Mouse (Mus musculus) lung, embryonic 16.5 days (tissue): ENCODE data around the gene 1810010H24Rik. TPM values are rescaled to one million over a fixed set of nuclear protein-coding genes. Genes with fewer than 3 reads are reported as not detected.
"Not testable (repeated sequence)": the region's sequence is repeated elsewhere in the genome, so short reads cannot be mapped to it uniquely, and the experiment has no call there.

ENCODE experiments used
- ATAC-seq: fragments of 200-750 bp; cut with Nextera tagmentation; 2 replicates; pipeline ENCODE4 v1.8.0; 2017; ENCODE audit warnings: low read depth, mild to moderate bottlenecking, moderate library complexity
- H3K27ac ChIP-seq: fragments of 300-500 bp; sonication (generic); 2 replicates; pipeline ENCODE4 v1.5.1; 2014; ENCODE audit warnings: mild to moderate bottlenecking, control low read depth, low read length
- H3K27me3 ChIP-seq: fragments of 300-500 bp; sonication (generic); 2 replicates; pipeline ENCODE4 v1.6.1; 2014; ENCODE audit warnings: low read depth, low read length, mixed read lengths; ENCODE audit not compliant: control insufficient read depth, insufficient read depth
- H3K36me3 ChIP-seq: fragments of 300-500 bp; sonication (generic); 2 replicates; pipeline ENCODE4 v1.6.1; 2014; ENCODE audit warnings: low read length; ENCODE audit not compliant: control insufficient read depth, insufficient read depth
- H3K4me1 ChIP-seq: fragments of 300-500 bp; sonication (generic); replicated peaks from 2 replicates; pipeline ENCODE4 v1.6.1; 2014; ENCODE audit warnings: low read length, mixed read lengths; ENCODE audit not compliant: control insufficient read depth, insufficient read depth
- H3K4me2 ChIP-seq: fragments of 300-500 bp; sonication (generic); 2 replicates; pipeline ENCODE4 v1.6.1; 2014; ENCODE audit warnings: low read depth, low read length, control low read depth
- H3K4me3 ChIP-seq: fragments of 300-500 bp; sonication (generic); 2 replicates; pipeline ENCODE4 v1.5.1; 2014; ENCODE audit warnings: mild to moderate bottlenecking, low read length, control low read depth
- H3K9ac ChIP-seq: fragments of 300-500 bp; sonication (generic); 2 replicates; pipeline ENCODE4 v1.6.1; 2014; ENCODE audit warnings: low read length, control low read depth
- H3K9me3 ChIP-seq: fragments of 300-500 bp; sonication (generic); 2 replicates; pipeline ENCODE4 v1.6.1; 2016; ENCODE audit warnings: low read length; ENCODE audit not compliant: control insufficient read depth
- WGBS: fragments of 180-500 bp; shearing (Covaris S2); extraction: QIAGEN DNeasy Blood & Tissue Kit; methylation state at CpG from one replicate; pipeline ENCODE4 v1.1.7; 2014; 5-methylcytosine and 5-hydroxymethylcytosine counted together
- polyA plus RNA-seq: library from polyadenylated mRNA; unstranded; fragments of >200 nt; fragmentation: Nextera tagmentation; extraction: Ambion mirVana; gene quantifications from 2 replicates; pipeline ENCODE4 v1.2.1, GENCODE M21; 2015

The 1810010H24Rik gene
- polyA plus RNA-seq, 1 experiment from 2014 or later, result 4.4 TPM

DNA sequence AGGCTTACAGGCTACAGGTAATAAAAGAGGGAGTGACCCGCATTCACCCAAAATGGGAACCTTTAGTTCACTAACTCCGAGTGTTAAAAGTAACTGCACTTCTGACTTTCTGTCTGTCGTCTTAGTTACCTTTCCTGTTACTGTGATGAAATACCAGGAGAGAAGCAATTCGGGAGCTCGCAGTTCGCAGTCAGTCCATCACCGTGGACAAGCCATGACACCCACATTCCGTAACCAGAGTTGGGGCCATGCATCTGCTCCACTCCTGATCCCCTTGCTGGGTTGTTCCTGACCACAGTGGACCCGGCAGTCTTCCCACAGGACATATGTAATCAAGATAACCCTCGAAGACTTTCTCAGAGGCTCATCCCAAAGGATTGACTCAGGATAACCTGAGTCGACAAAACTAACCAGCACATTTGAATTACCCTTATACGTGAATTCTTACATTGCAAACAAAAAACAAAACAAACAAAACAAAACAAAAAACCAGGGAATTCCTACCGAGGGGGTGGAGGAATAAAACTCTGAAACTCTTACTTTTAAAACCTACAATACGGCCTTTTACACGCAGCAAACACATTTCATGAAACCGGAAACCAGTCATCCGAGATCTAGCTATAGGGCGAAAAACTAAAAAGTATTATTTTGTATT lies 13.7 kb upstream of the 1810010H24Rik start:
- no peak for ATAC-seq

DNA sequence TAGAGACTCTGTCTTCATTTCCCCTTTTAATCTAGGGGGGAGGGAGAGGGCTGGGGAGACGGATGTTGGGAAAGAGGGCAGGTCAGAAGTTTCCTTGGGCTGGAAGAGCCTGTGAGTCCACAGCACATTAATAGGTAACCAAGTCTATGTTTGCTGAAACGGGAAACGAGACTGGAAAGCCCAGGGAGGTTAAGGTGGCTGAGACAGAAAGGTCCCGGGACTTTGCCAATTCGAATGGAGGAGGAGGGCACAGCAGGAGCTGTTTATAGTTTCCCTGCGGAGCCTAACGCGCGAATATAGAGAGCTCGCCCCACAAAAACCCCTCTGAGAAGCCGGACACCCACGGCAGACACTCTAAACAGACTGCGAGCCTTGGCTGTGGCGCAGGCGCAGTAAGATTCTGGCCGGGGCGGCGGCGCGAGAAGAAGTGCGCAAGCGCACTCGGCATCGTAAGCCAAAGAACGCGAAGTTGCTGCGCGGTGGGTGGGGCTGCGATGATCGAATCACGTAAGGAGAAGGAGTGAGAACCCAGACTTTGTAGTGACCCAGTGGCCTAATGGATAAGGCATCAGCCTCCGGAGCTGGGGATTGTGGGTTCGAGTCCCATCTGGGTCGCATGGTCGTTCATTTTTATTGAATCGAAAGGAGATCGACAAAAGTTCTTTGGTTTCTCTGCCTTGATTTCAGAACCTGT lies 13.0 kb upstream of the 1810010H24Rik start:
- H3K4me3 ChIP-seq, result peak overlapping the region; percentile 64
- H3K9me3 ChIP-seq, result peaks cover 2% of the 10 kb centered on the region; the same call in 1 of the 2 replicates
- H3K4me1 ChIP-seq, result peaks cover 12% of the 10 kb centered on the region
- H3K4me2 ChIP-seq, result peak overlapping the region; percentile 65
- peak; percentile 87 for ATAC-seq
- peak overlapping the region; percentile 88 for H3K9ac ChIP-seq
- peak overlapping the region; percentile 100 for H3K27ac ChIP-seq
- H3K36me3 ChIP-seq, result no peaks in the 10 kb centered on the region
- no peaks in the 10 kb centered on the region for H3K27me3 ChIP-seq
- WGBS, result under 1% methylated on average over 37 of the region's 37 CpGs

More for the DNA sequence above, 13.7 kb upstream of the 1810010H24Rik start:
- Histone ChIP-seq H3K4me1 (peaks cover 12% of the 10 kb centered on the region), H3K36me3 (no peaks in the 10 kb centered on the region), H3K27me3 (no peaks in the 10 kb centered on the region), H3K9me3 (peaks cover 2% of the 10 kb centered on the region; the same call in 1 of the 2 replicates), H3K27ac (peak overlapping the region; percentile 100), H3K4me2 (peak overlapping the region; percentile 65), H3K9ac (peak overlapping the region; percentile 88), H3K4me3 (peak overlapping the region; percentile 64)
- 22% methylated on average over 18 of the region's 18 CpGs for WGBS

DNA sequence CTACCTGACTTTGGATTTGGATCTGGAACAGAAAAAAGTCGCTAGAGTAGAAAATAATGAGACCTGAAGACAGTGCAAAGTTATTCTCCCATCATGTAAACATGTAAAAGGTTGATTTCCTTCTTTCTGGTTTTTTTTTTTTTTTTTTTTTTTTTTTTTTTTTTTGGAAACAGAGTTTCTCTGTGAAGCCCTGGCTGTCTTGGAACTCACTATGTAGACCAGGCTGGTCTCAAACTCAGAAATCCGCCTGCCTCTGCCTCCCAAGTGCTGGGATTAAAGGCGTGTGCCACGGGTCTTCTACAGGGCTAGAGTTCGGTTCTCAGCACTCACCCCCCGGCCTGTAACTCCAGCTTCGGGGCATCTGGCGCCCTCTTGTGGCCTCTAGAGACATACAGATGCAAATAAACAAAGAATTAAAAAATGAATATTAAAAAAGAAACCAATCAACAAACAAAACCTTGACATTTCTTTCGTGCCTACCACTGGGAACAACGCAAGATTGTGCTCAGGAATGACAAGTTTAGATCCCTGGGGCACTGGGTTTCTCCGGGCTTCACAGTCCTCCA lies 11.4 kb upstream of the 1810010H24Rik start:
- Histone ChIP-seq H3K27me3 (no peaks in the 10 kb centered on the region), H3K4me2 (peak overlapping the region; percentile 7; the same call in 1 of the 2 replicates), H3K9ac (no peak overlapping the region), H3K9me3 (peaks cover 2% of the 10 kb centered on the region; the same call in 1 of the 2 replicates), H3K4me1 (peaks cover 12% of the 10 kb centered on the region), H3K27ac (peak overlapping the region; percentile 65; the same call in 1 of the 2 replicates), H3K4me3 (no peak overlapping the region), H3K36me3 (no peaks in the 10 kb centered on the region)
- ATAC-seq, result no peak
- 72% methylated on average over 11 of the region's 11 CpGs for WGBS

DNA sequence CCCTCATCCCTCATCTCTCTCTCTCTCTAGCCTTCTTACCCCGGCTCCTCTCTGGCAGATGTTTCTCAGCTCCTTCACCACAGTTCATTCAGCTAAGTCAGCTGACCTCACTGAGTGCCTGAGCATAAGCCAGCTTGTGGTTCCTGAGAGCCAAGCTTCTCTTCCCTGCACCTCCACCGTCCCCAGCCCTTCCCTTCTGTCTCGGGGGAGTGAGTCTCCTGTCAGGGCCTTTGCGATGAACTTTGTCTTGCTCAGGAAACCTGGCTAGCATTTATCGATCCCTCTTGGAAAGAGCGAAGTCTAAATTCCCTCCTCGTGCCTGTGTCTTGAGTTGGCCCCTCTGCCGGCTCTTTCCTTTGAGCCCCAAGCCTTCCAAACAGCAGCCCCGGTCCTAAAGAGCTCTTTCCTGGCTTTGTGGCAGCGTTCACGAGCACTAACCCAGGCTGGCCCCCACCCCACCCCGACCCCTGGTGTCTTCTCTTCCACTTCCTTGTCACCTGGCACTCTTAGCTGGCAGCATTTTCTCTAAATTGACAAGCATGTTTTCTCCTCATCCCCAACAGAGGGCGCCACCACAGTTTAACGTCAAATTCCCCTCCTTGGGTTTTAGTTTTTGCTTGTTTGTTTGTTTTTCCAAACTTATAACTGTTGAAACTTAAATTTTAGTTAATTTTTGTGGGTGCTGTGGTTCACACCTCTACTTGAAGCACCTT lies 10.7 kb upstream of the 1810010H24Rik start:
- ATAC-seq, result peak; percentile 46
- Histone ChIP-seq H3K9me3 (peaks cover 2% of the 10 kb centered on the region; the same call in 1 of the 2 replicates), H3K36me3 (no peaks in the 10 kb centered on the region), H3K4me3 (no peak overlapping the region), H3K27ac (peak overlapping the region; percentile 65), H3K4me1 (peaks cover 10% of the 10 kb centered on the region), H3K4me2 (peak overlapping the region; percentile 7), H3K9ac (peak overlapping the region; percentile 31; the same call in 1 of the 2 replicates), H3K27me3 (no peaks in the 10 kb centered on the region)
- 26% methylated on average over 14 of the region's 14 CpGs for WGBS

DNA sequence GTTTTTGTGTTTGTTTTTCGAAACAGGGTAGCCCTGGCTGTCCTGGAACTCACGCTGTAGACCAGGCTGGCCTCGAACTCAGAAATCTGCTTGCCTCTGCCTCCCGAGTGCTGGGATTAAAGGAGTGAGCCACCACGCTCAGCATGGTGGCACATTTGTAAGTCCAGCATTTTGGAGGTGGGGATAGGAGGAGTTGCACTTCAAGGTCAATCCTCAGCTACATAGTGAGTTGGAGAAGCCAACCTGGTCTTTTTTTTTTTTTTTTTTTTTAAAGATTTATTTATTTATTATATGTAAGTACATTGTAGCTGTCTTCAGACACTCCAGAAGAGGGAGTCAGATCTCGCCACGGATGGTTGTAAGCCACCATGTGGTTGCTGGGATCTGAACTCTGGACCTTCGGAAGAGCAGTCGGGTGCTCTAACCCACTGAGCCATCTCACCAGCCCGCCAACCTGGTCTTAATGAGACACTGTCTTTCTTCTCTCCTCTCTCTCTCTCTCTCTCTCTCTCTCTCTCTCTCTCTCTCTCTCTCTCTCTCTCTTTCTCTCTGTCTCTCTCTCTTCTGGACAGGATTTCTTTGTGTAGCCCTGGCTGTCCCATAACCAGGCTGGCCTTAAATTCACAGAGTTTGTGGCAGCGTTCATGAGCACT lies 9.8 kb upstream of the 1810010H24Rik start:
- H3K27ac ChIP-seq, H3K36me3 ChIP-seq, H3K9me3 ChIP-seq, ATAC-seq, H3K4me2 ChIP-seq, H3K4me1 ChIP-seq, H3K4me3 ChIP-seq, H3K9ac ChIP-seq, H3K27me3 ChIP-seq: not testable (repeated sequence)
- 65% methylated on average over 11 of the region's 11 CpGs for WGBS

DNA sequence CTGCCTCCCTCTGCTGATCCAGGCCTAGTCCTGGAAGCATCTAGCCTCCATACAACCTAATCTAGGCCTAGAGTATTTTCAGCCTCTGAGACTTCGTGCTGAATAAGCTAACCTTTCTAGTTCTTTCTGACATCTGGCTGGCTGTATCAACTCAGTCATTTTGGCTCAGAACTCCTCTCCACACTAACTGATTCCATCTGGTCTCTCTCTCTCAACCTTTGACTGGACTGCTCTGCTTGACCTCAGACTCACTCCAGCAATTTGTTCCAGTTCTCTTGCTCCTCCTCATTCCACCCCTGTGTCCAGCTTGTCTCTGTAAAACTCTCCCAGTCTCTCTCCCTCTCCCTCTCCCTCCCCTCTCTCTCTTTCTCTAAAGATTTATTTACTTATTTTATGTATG lies 8.6 kb upstream of the 1810010H24Rik start:
- peaks cover 1% of the 10 kb centered on the region; the same call in 1 of the 2 replicates for H3K4me1 ChIP-seq
- no peak overlapping the region for H3K9ac ChIP-seq
- peak; percentile 64 for ATAC-seq
- H3K27ac ChIP-seq, result no peak overlapping the region
- no peaks in the 10 kb centered on the region for H3K27me3 ChIP-seq
- no peak overlapping the region for H3K4me2 ChIP-seq
- 41% methylated on average over 1 of the region's 1 CpGs for WGBS
- H3K36me3 ChIP-seq, result no peaks in the 10 kb centered on the region
- peaks cover 2% of the 10 kb centered on the region; the same call in 1 of the 2 replicates for H3K9me3 ChIP-seq
- H3K4me3 ChIP-seq, result no peak overlapping the region

DNA sequence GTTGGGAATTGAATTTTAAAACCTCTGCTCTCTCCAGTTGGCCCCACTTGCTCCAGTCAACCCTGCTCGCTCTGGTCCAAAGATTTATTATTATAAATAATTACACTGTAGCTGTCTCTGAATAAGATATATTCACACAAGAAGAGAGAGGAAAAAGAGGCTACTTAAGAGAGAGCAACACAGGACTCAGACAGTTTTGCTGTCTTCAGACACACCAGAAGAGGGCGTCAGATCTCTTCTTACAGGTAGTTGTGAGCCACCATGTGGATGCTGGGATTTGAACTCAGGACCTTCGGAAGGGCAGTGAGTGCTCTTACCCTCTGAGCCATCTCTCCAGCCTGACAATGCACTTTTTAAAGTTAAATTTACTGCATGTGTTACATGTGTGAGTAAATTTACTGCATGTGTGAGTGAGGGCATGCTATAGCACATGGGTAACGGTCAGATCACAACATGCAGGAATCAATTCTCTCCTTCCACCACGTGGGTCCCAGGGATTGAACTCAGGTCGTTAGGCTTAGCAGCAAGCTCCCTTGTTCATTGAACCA lies 8.1 kb upstream of the 1810010H24Rik start:
- peaks cover 2% of the 10 kb centered on the region; the same call in 1 of the 2 replicates for H3K9me3 ChIP-seq
- 54% methylated on average over 6 of the region's 6 CpGs for WGBS
- no peaks in the 10 kb centered on the region for H3K27me3 ChIP-seq

DNA sequence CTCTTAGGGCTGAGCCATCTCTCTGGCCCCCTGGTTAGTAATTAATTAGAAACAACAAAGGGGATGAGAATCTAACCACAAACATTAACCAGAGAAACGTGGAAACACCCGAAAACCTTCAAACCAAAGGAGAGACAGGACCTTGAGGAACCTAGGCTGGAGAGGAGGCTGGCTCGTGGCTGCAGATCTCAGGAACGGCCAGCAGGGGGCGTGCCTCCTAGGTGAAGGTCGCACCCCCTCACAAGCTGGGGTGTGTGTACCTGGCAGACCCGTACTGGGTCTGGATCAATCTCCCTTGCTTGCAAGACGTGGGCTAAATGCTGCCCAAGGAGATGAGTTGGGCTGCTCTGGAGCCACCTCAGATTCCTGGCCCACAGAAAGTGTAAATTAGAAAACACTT lies 6.9 kb upstream of the 1810010H24Rik start:
- H3K9me3 ChIP-seq, result peaks cover 2% of the 10 kb centered on the region; the same call in 1 of the 2 replicates
- no peak overlapping the region for H3K27ac ChIP-seq
- no peak for ATAC-seq
- no peak overlapping the region for H3K4me3 ChIP-seq
- H3K4me2 ChIP-seq, result no peak overlapping the region
- H3K9ac ChIP-seq, result no peak overlapping the region
- no peaks in the 10 kb centered on the region for H3K36me3 ChIP-seq
- 32% methylated on average over 8 of the region's 8 CpGs for WGBS
- H3K27me3 ChIP-seq, result no peaks in the 10 kb centered on the region
- peaks cover 4% of the 10 kb centered on the region; the same call in 1 of the 2 replicates for H3K4me1 ChIP-seq

More for the DNA sequence above, 8.1 kb upstream of the 1810010H24Rik start:
- H3K4me1 ChIP-seq, result peaks cover under 1% of the 10 kb centered on the region; the same call in 1 of the 2 replicates
- H3K4me2 ChIP-seq, result no peak overlapping the region
- H3K9ac ChIP-seq, result no peak overlapping the region
- no peak overlapping the region for H3K4me3 ChIP-seq
- H3K27ac ChIP-seq, result peak overlapping the region; percentile 59
- ATAC-seq, result no peak
- no peaks in the 10 kb centered on the region for H3K36me3 ChIP-seq
